ENCODE assay signal across 9 mouse cellular contexts in genomic region chr2:3285709-3286108, GRCm38 (mm10). TPM values are rescaled to one million over a fixed set of nuclear protein-coding genes. Genes with fewer than 3 reads are reported as not detected.
DNase-seq lines count a peak whose midpoint lies in the region; ATAC-seq and TF ChIP-seq lines count a peak whose summit lies in the region.
"Had no signal": no experiment of that assay in that cellular context is flagged by ENCODE, and none has a peak within 500 bp of the region (broad histone marks: within the 10 kb centered on the region; RNA-seq: fewer than 3 reads in every experiment).

No protein-coding gene starts in this region.

- no peaks in the 10 kb centered on the region for H3K36me3 ChIP-seq in kidney, postnatal 0 days (ENCODE audit: insufficient read depth, low read length)
- H3K36me3 ChIP-seq in embryonic facial prominence, embryonic 13.5 days: no peaks in the 10 kb centered on the region
- no peaks in the 10 kb centered on the region for H3K36me3 ChIP-seq in hindbrain, embryonic 13.5 days
- H3K36me3 ChIP-seq in midbrain, embryonic 14.5 days (ENCODE audit: control insufficient read depth, insufficient read depth, low read length): no peaks in the 10 kb centered on the region

- ATAC-seq in kidney, postnatal 0 days (replicated peaks; ENCODE audit: low FRiP score, low read depth): no peak
- ATAC-seq in embryonic facial prominence, embryonic 13.5 days (ENCODE audit: insufficient number of reproducible peaks, insufficient read depth, low FRiP score, low TSS enrichment, low read depth): no peak
- no peak for ATAC-seq in hindbrain, embryonic 13.5 days (ENCODE audit: low FRiP score)
- ATAC-seq in midbrain, embryonic 14.5 days (ENCODE audit: low FRiP score, low TSS enrichment): no peak

- 0 out of 2 replicates have a peak overlapping the region, but pooled peaks have one; percentile 82 for H3K4me2 ChIP-seq in kidney, postnatal 0 days (ENCODE audit: low read length)
- H3K4me2 ChIP-seq in embryonic facial prominence, embryonic 13.5 days: peak overlapping the region; percentile 81
- H3K4me2 ChIP-seq in hindbrain, embryonic 13.5 days: peak overlapping the region; percentile 74
- peak overlapping the region; percentile 75 for H3K4me2 ChIP-seq in midbrain, embryonic 14.5 days (ENCODE audit: low read length)

- no peak overlapping the region for H3K9ac ChIP-seq in kidney, postnatal 0 days (ENCODE audit: low read depth, low read length)
- H3K9ac ChIP-seq in embryonic facial prominence, embryonic 13.5 days: no peak overlapping the region
- H3K9ac ChIP-seq in hindbrain, embryonic 13.5 days: peak overlapping the region; percentile 88
- H3K9ac ChIP-seq in midbrain, embryonic 14.5 days (replicated peaks; ENCODE audit: low read length): no peak overlapping the region; the same call in 1 of the 2 replicates

- H3K27ac ChIP-seq in kidney, postnatal 0 days: no peak overlapping the region
- H3K27ac ChIP-seq in embryonic facial prominence, embryonic 13.5 days: no peak overlapping the region
- no peak overlapping the region for H3K27ac ChIP-seq in hindbrain, embryonic 13.5 days
- H3K27ac ChIP-seq in midbrain, embryonic 14.5 days (replicated peaks; ENCODE audit: low read depth, low read length): no peak overlapping the region

- no peak for TF ChIP-seq CTCF in kidney, postnatal 0 days (IDR thresholded peaks at IDR 0.05; ENCODE audit: low read depth)

- H3K4me1 ChIP-seq in kidney, postnatal 0 days (replicated peaks; ENCODE audit: insufficient read depth, low read length): 0 out of 2 replicates have a peak, but pooled peaks cover 7% of the 10 kb centered on the region
- peaks cover 12% of the 10 kb centered on the region for H3K4me1 ChIP-seq in embryonic facial prominence, embryonic 13.5 days
- H3K4me1 ChIP-seq in hindbrain, embryonic 13.5 days (replicated peaks): peaks cover 19% of the 10 kb centered on the region
- peaks cover 13% of the 10 kb centered on the region for H3K4me1 ChIP-seq in midbrain, embryonic 14.5 days (ENCODE audit: control insufficient read depth, insufficient read depth, low read length)

- 75% methylated on average over 3 of the region's 3 CpGs for WGBS in kidney, postnatal 0 days
- 72% methylated on average over 3 of the region's 3 CpGs for WGBS in embryonic facial prominence, embryonic 13.5 days
- WGBS in hindbrain, embryonic 13.5 days: 82% methylated on average over 3 of the region's 3 CpGs
- WGBS in midbrain, embryonic 14.5 days: 84% methylated on average over 3 of the region's 3 CpGs

- DNase-seq in kidney, postnatal 0 days (ENCODE audit: low spot score): no peak
- no peak for DNase-seq in kidney, postnatal 4 days
- no peak for DNase-seq in midbrain, embryonic 14.5 days
- DNase-seq in thymus, postnatal 4 days: no peak
- no peak for DNase-seq in cerebellum, adult 11 months
- DNase-seq in gastrocnemius, adult 18-20 months (ENCODE audit: low spot score): no peak

- no peaks in the 10 kb centered on the region for H3K9me3 ChIP-seq in kidney, postnatal 0 days (replicated peaks; ENCODE audit: low read length)
- H3K9me3 ChIP-seq in embryonic facial prominence, embryonic 13.5 days: no peaks in the 10 kb centered on the region
- no peaks in the 10 kb centered on the region for H3K9me3 ChIP-seq in hindbrain, embryonic 13.5 days
- H3K9me3 ChIP-seq in midbrain, embryonic 14.5 days (ENCODE audit: control insufficient read depth, low read length): no peaks in the 10 kb centered on the region

- H3K27me3 ChIP-seq in kidney, postnatal 0 days (ENCODE audit: insufficient read depth, low read length): no peaks in the 10 kb centered on the region
- no peaks in the 10 kb centered on the region for H3K27me3 ChIP-seq in embryonic facial prominence, embryonic 13.5 days
- no peaks in the 10 kb centered on the region for H3K27me3 ChIP-seq in hindbrain, embryonic 13.5 days
- no peaks in the 10 kb centered on the region for H3K27me3 ChIP-seq in midbrain, embryonic 14.5 days (ENCODE audit: control insufficient read depth, insufficient read depth, low read length)

- H3K4me3 ChIP-seq in kidney, postnatal 0 days (replicated peaks; ENCODE audit: low read depth, low read length): no peak overlapping the region
- H3K4me3 ChIP-seq in embryonic facial prominence, embryonic 13.5 days: no peak overlapping the region
- H3K4me3 ChIP-seq in hindbrain, embryonic 13.5 days: peak overlapping the region; percentile 80
- H3K4me3 ChIP-seq in midbrain, embryonic 14.5 days (replicated peaks; ENCODE audit: low read depth, low read length): peak overlapping the region; percentile 68

RNA-seq across cellular contexts. Expression of gene Nmt2, which starts 1.7 kb away (rescaled TPM):
- 34.9 and 40.1 TPM in 2 replicates for polyA plus RNA-seq in kidney, postnatal 0 days (2015; fragmentation: Nextera tagmentation; extraction: Ambion mirVana)
- 47.2 and 48.0 TPM in 2 replicates for polyA plus RNA-seq in embryonic facial prominence, embryonic 13.5 days (2015; fragmentation: Nextera tagmentation; extraction: Ambion mirVana)
- polyA plus RNA-seq in hindbrain, embryonic 13.5 days (2015; fragmentation: Nextera tagmentation; extraction: Ambion mirVana): 97.7 and 102 TPM in 2 replicates
- polyA plus RNA-seq in midbrain, embryonic 14.5 days (2014; fragmentation: Nextera tagmentation; extraction: Ambion mirVana): 112 and 120 TPM in 2 replicates
- total RNA-seq in gastrocnemius, adult 18-20 months (2021): 10 to 100 TPM; 11.7 to 12.7 TPM

RNA-seq across cellular contexts. Expression of gene Rpp38, which starts 46.7 kb away (rescaled TPM):
- 25.2 and 25.6 TPM in 2 replicates for polyA plus RNA-seq in kidney, postnatal 0 days (2015; fragmentation: Nextera tagmentation; extraction: Ambion mirVana)
- 17.0 and 20.3 TPM in 2 replicates for polyA plus RNA-seq in embryonic facial prominence, embryonic 13.5 days (2015; fragmentation: Nextera tagmentation; extraction: Ambion mirVana)
- polyA plus RNA-seq in hindbrain, embryonic 13.5 days (2015; fragmentation: Nextera tagmentation; extraction: Ambion mirVana): 13.5 TPM in 2 replicates
- 14.0 and 14.5 TPM in 2 replicates for polyA plus RNA-seq in midbrain, embryonic 14.5 days (2014; fragmentation: Nextera tagmentation; extraction: Ambion mirVana)
- total RNA-seq in gastrocnemius, adult 18-20 months (2021): 1 to 10 TPM; 5.3 to 6.1 TPM

RNA-seq across cellular contexts. Expression of gene Acbd7, which starts 50.3 kb away (rescaled TPM):
- polyA plus RNA-seq in kidney, postnatal 0 days (2015; fragmentation: Nextera tagmentation; extraction: Ambion mirVana): 1.0 and 1.5 TPM in 2 replicates
- 1.3 and 1.7 TPM in 2 replicates for polyA plus RNA-seq in embryonic facial prominence, embryonic 13.5 days (2015; fragmentation: Nextera tagmentation; extraction: Ambion mirVana)
- 2.5 and 3.1 TPM in 2 replicates for polyA plus RNA-seq in hindbrain, embryonic 13.5 days (2015; fragmentation: Nextera tagmentation; extraction: Ambion mirVana)
- polyA plus RNA-seq in midbrain, embryonic 14.5 days (2014; fragmentation: Nextera tagmentation; extraction: Ambion mirVana): 2.9 and 4.2 TPM in 2 replicates
- total RNA-seq in gastrocnemius, adult 18-20 months (2021): 1 to 10 TPM in 1 of 2 experiments, under 1 TPM in 1; 0.47 to 1.1 TPM
- total RNA-seq: liver, adult 2 months had no signal
- polyA plus RNA-seq: liver, adult 2 months had no signal

Comparison
In these comparisons a context has a peak if more than half of its experiments do, and no peak if none do; other contexts are left out.
1. H3K4me3 ChIP-seq: peak in hindbrain, embryonic 13.5 days (single experiment) and midbrain, embryonic 14.5 days (single experiment); none in kidney, postnatal 0 days (single experiment) and embryonic facial prominence, embryonic 13.5 days (single experiment).
2. Peak in every context shown above with its lines, with median percentiles within 50 percentile points of each other: H3K4me2 ChIP-seq.